In the genomic region with DNA sequence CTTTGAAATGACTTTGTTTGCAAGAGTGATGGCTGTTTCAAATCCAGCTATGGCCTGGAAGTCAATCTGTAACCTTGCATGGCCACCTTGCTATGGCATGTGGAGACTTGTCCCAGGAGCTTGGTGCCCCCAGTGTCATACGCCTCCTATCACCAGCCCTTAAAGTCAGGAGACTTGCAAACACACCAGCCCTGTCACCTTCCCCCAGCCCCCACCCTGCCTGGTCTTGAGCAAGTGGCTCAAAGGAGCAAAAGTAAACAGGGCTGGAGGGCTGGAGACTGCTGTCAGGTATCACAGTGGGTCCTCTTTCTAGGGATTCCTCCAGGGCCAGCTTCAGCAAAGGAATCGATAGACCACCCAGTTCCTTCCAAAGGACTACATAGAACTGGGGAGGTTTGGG, we compare ENCODE assay signal across 24 mouse cellular contexts. TPM values are rescaled to one million over a fixed set of nuclear protein-coding genes. Genes with fewer than 3 reads are reported as not detected.
DNase-seq lines count a peak whose midpoint lies in the region; ATAC-seq and TF ChIP-seq lines count a peak whose summit lies in the region.
"Had no signal": no experiment of that assay in that cellular context is flagged by ENCODE, and none has a peak within 500 bp of the region (broad histone marks: within the 10 kb centered on the region; RNA-seq: fewer than 3 reads in every experiment).

No protein-coding gene starts in this region.

- no peak overlapping the region for H3K4me3 ChIP-seq in heart, embryonic 12.5 days
- H3K4me3 ChIP-seq in midbrain, embryonic 10.5 days: no peak overlapping the region
- no peak overlapping the region for H3K4me3 ChIP-seq in midbrain, embryonic 15.5 days
- H3K4me3 ChIP-seq in liver, embryonic 13.5 days (replicated peaks): no peak overlapping the region
- no peak overlapping the region for H3K4me3 ChIP-seq in gastrocnemius, adult 2 months
- H3K4me3 ChIP-seq: hindbrain, embryonic 12.5 days; limb, embryonic 13.5 days; lung, embryonic 15.5 days; midbrain, embryonic 13.5 days had no signal

- peak overlapping the region; percentile 80 for H3K27ac ChIP-seq in heart, embryonic 12.5 days (ENCODE audit: poor library complexity, severe bottlenecking)
- peak overlapping the region; percentile 33; the same call in 1 of the 2 replicates for H3K27ac ChIP-seq in midbrain, embryonic 10.5 days (replicated peaks)
- H3K27ac ChIP-seq in midbrain, embryonic 15.5 days: no peak overlapping the region
- peak overlapping the region; percentile 97 for H3K27ac ChIP-seq in liver, embryonic 13.5 days
- no peak overlapping the region for H3K27ac ChIP-seq in gastrocnemius, adult 2 months
- H3K27ac ChIP-seq: hindbrain, embryonic 12.5 days; limb, embryonic 13.5 days; lung, embryonic 15.5 days; macrophage; midbrain, embryonic 13.5 days had no signal

- no peaks in the 10 kb centered on the region for H3K27me3 ChIP-seq in heart, embryonic 12.5 days (replicated peaks)
- H3K27me3 ChIP-seq in midbrain, embryonic 10.5 days (ENCODE audit: low read depth, poor library complexity, severe bottlenecking): no peaks in the 10 kb centered on the region
- no peaks in the 10 kb centered on the region for H3K27me3 ChIP-seq in midbrain, embryonic 15.5 days (replicated peaks)
- no peaks in the 10 kb centered on the region for H3K27me3 ChIP-seq in liver, embryonic 13.5 days
- H3K27me3 ChIP-seq: hindbrain, embryonic 12.5 days; limb, embryonic 13.5 days; lung, embryonic 15.5 days; midbrain, embryonic 13.5 days had no signal

- DNase-seq in heart, postnatal 10 days: no peak
- no peak for DNase-seq in midbrain, embryonic 10.5 days (ENCODE audit: low spot score)
- no peak for DNase-seq in liver, embryonic 13.5 days
- no peak for DNase-seq in gastrocnemius, adult 2 months
- DNase-seq in kidney, postnatal 14 days: no peak
- DNase-seq: cerebellum, adult 8-10 months; gastrocnemius, postnatal 14 days; kidney, postnatal 4 days; thymus, adult 2 months had no signal

- 81% methylated on average over 2 of the region's 2 CpGs for WGBS in heart, embryonic 12.5 days
- WGBS in midbrain, embryonic 10.5 days: 92% methylated on average over 2 of the region's 2 CpGs
- 82% methylated on average over 2 of the region's 2 CpGs for WGBS in midbrain, embryonic 15.5 days
- 56% methylated on average over 2 of the region's 2 CpGs for WGBS in liver, embryonic 13.5 days (ENCODE audit: insufficient replicate concordance)

- no peak for ATAC-seq in heart, embryonic 12.5 days (ENCODE audit: insufficient number of reproducible peaks, low FRiP score)
- no peak for ATAC-seq in midbrain, embryonic 15.5 days (replicated peaks)
- ATAC-seq in liver, embryonic 13.5 days (ENCODE audit: low read depth): no peak
- ATAC-seq: forebrain, embryonic 14.5 days; inflammation-experienced regulatory T-cells, adult 6 months; midbrain, embryonic 13.5 days had no signal

- no peaks in the 10 kb centered on the region for H3K9me3 ChIP-seq in heart, embryonic 12.5 days (replicated peaks)
- H3K9me3 ChIP-seq in midbrain, embryonic 10.5 days (replicated peaks): no peaks in the 10 kb centered on the region
- no peaks in the 10 kb centered on the region for H3K9me3 ChIP-seq in midbrain, embryonic 15.5 days
- no peaks in the 10 kb centered on the region for H3K9me3 ChIP-seq in liver, embryonic 13.5 days (replicated peaks)
- H3K9me3 ChIP-seq: hindbrain, embryonic 12.5 days; limb, embryonic 13.5 days; lung, embryonic 15.5 days; midbrain, embryonic 13.5 days had no signal

- no peak overlapping the region for H3K4me2 ChIP-seq in heart, embryonic 12.5 days
- H3K4me2 ChIP-seq in midbrain, embryonic 15.5 days: no peak overlapping the region
- peak overlapping the region; percentile 99 for H3K4me2 ChIP-seq in liver, embryonic 13.5 days
- H3K4me2 ChIP-seq: hindbrain, embryonic 12.5 days; limb, embryonic 13.5 days; lung, embryonic 15.5 days; midbrain, embryonic 13.5 days had no signal

- H3K4me1 ChIP-seq in heart, embryonic 12.5 days (replicated peaks): peaks cover 100% of the 10 kb centered on the region
- peaks cover 35% of the 10 kb centered on the region for H3K4me1 ChIP-seq in midbrain, embryonic 10.5 days
- peaks cover 9% of the 10 kb centered on the region for H3K4me1 ChIP-seq in midbrain, embryonic 15.5 days
- peaks cover 100% of the 10 kb centered on the region for H3K4me1 ChIP-seq in liver, embryonic 13.5 days (replicated peaks)

- no peak overlapping the region for H3K9ac ChIP-seq in heart, embryonic 12.5 days
- no peak overlapping the region for H3K9ac ChIP-seq in midbrain, embryonic 15.5 days
- H3K9ac ChIP-seq in liver, embryonic 13.5 days: peak overlapping the region; percentile 99
- H3K9ac ChIP-seq: hindbrain, embryonic 12.5 days; limb, embryonic 13.5 days; lung, embryonic 15.5 days; midbrain, embryonic 13.5 days had no signal

- TF ChIP-seq CTCF in gastrocnemius, adult 2 months (IDR thresholded peaks at IDR 0.05): no peak

- intact Hi-C loops in heart, postnatal 10 days (cut with DNase I): no loop called here
- intact Hi-C loops in gastrocnemius, adult 2 months (cut with DNase I): loop anchor here (2.0 kb wide), 1 partner anchor 16 kb away; no protein-coding TSS in a partner anchor

- H3K36me3 ChIP-seq in heart, embryonic 12.5 days: peaks cover 79% of the 10 kb centered on the region
- 0 out of 2 replicates have a peak, but pooled peaks cover 2% of the 10 kb centered on the region for H3K36me3 ChIP-seq in midbrain, embryonic 10.5 days
- no peaks in the 10 kb centered on the region for H3K36me3 ChIP-seq in midbrain, embryonic 15.5 days (replicated peaks)
- H3K36me3 ChIP-seq in liver, embryonic 13.5 days: peaks cover 99% of the 10 kb centered on the region
- H3K36me3 ChIP-seq: hindbrain, embryonic 12.5 days; lung, embryonic 15.5 days; midbrain, embryonic 13.5 days had no signal

RNA-seq across cellular contexts. Expression of a gene that starts 29.2 kb away (rescaled TPM):
- polyA plus RNA-seq in heart, embryonic 12.5 days (2016; fragmentation: Nextera tagmentation; extraction: Ambion mirVana): 8.0 and 9.2 TPM in 2 replicates
- 10 to 100 TPM; 35.3 to 38.0 TPM for total RNA-seq in heart, postnatal 10 days (2021)
- polyA plus RNA-seq in midbrain, embryonic 10.5 days (2016; fragmentation: Nextera tagmentation; extraction: Ambion mirVana): 1.3 and 1.5 TPM in 2 replicates
- polyA plus RNA-seq in midbrain, embryonic 15.5 days (2015; fragmentation: Nextera tagmentation; extraction: Ambion mirVana): 1.5 and 1.8 TPM in 2 replicates
- 10.0 and 11.7 TPM in 2 replicates for polyA plus RNA-seq in liver, embryonic 13.5 days (2015; fragmentation: Nextera tagmentation; extraction: Ambion mirVana)
- total RNA-seq in gastrocnemius, adult 2 months (2021): 1 to 10 TPM; 6.6 to 8.8 TPM

RNA-seq across cellular contexts. Expression of a gene that starts 49.4 kb away (rescaled TPM):
- polyA plus RNA-seq in heart, embryonic 12.5 days (2016; fragmentation: Nextera tagmentation; extraction: Ambion mirVana): not detected in 2 replicates
- total RNA-seq in heart, postnatal 10 days (2021): not detected
- polyA plus RNA-seq in midbrain, embryonic 10.5 days (2016; fragmentation: Nextera tagmentation; extraction: Ambion mirVana): not detected in 2 replicates
- not detected in 2 replicates for polyA plus RNA-seq in midbrain, embryonic 15.5 days (2015; fragmentation: Nextera tagmentation; extraction: Ambion mirVana)
- polyA plus RNA-seq in liver, embryonic 13.5 days (2015; fragmentation: Nextera tagmentation; extraction: Ambion mirVana): not detected in 2 replicates
- total RNA-seq in gastrocnemius, adult 2 months (2021): not detected
- total RNA-seq: adrenal gland, postnatal 4 days; common myeloid progenitor, adult 5-6 weeks; gastrocnemius, postnatal 14 days had no signal
- polyA plus RNA-seq: embryonic facial prominence, embryonic 11.5 days; forebrain, embryonic 14.5 days; heart, embryonic 16.5 days; hindbrain, embryonic 12.5 days; inflammation-experienced regulatory T-cells, adult 6 months; kidney, embryonic 14.5 days; lung, embryonic 15.5 days; macrophage; midbrain, embryonic 13.5 days; neural tube, embryonic 14.5 days had no signal

Comparison
In these comparisons a context has a peak if more than half of its experiments do, and no peak if none do; other contexts are left out.
1. H3K27ac ChIP-seq: peak in heart, embryonic 12.5 days (single experiment), midbrain, embryonic 10.5 days (single experiment) and liver, embryonic 13.5 days (single experiment); none in midbrain, embryonic 15.5 days (single experiment) and gastrocnemius, adult 2 months (single experiment).